Mouse (Mus musculus) embryonic facial prominence, embryonic 11.5 days (tissue): ENCODE measurements around the gene Myh9. TPM values are rescaled to one million over a fixed set of nuclear protein-coding genes. Genes with fewer than 3 reads are reported as not detected.

ENCODE experiments used
- ATAC-seq: fragments of 200-750 bp; cut with Nextera tagmentation; replicated peaks from 2 replicates; pipeline ENCODE4 v1.8.0; 2017; ENCODE audit warnings: low read depth; ENCODE audit not compliant: insufficient number of reproducible peaks, low FRiP score, low TSS enrichment
- DNase-seq: peaks from one replicate; pipeline ENCODE4 v3.0.0-alpha.2; 2015; ENCODE audit warnings: low spot score
- H3K27ac ChIP-seq: fragments of 300-500 bp; sonication (generic); replicated peaks from 2 replicates; pipeline ENCODE4 v1.5.1; 2014; ENCODE audit warnings: mild to moderate bottlenecking, low read depth, low read length, control low read depth
- H3K27me3 ChIP-seq: fragments of 300-500 bp; sonication (generic); 2 replicates; pipeline ENCODE4 v1.6.1; 2014; ENCODE audit warnings: mild to moderate bottlenecking, low read length, moderate library complexity, mixed read lengths; ENCODE audit not compliant: control insufficient read depth, insufficient read depth
- H3K36me3 ChIP-seq: fragments of 300-500 bp; sonication (generic); replicated peaks from 2 replicates; pipeline ENCODE4 v1.6.1; 2014; ENCODE audit warnings: low read depth, mild to moderate bottlenecking, low read length, moderate library complexity, mixed read lengths; ENCODE audit not compliant: control insufficient read depth, insufficient read depth
- H3K4me1 ChIP-seq: fragments of 300-500 bp; sonication (generic); 2 replicates; pipeline ENCODE4 v1.6.1; 2014; ENCODE audit warnings: low read length, mixed read lengths; ENCODE audit not compliant: control insufficient read depth, insufficient read depth
- H3K4me2 ChIP-seq: fragments of 300-500 bp; sonication (generic); 2 replicates; pipeline ENCODE4 v1.6.1; 2014; ENCODE audit warnings: low read depth, mild to moderate bottlenecking, control low read depth, low read length, moderate library complexity
- H3K4me3 ChIP-seq: fragments of 300-500 bp; sonication (generic); 2 replicates; pipeline ENCODE4 v1.5.1; 2014; ENCODE audit warnings: low read depth, low read length, control low read depth
- H3K9ac ChIP-seq: fragments of 300-500 bp; sonication (generic); replicated peaks from 2 replicates; pipeline ENCODE4 v1.6.1; 2014; ENCODE audit warnings: mild to moderate bottlenecking, control low read depth, low read length
- H3K9me3 ChIP-seq: fragments of 300-500 bp; sonication (generic); replicated peaks from 2 replicates; pipeline ENCODE4 v1.6.1; 2016; ENCODE audit warnings: mild to moderate bottlenecking, low read length, inconsistent platforms, mixed read lengths; ENCODE audit not compliant: control insufficient read depth
- WGBS: fragments of 180-500 bp; shearing (Covaris S2); extraction: QIAGEN DNeasy Blood & Tissue Kit; methylation state at CpG from one replicate; pipeline ENCODE4 v1.1.7; 2014; 5-methylcytosine and 5-hydroxymethylcytosine counted together
- polyA plus RNA-seq: library from polyadenylated mRNA; unstranded; fragments of >200 nt; fragmentation: Nextera tagmentation; extraction: Ambion mirVana; gene quantifications from 2 replicates; pipeline ENCODE4 v1.2.1, GENCODE M21; 2014

Myh9 gene
- polyA plus RNA-seq, 1 experiment from 2014 or later = 23.4 TPM

DNA sequence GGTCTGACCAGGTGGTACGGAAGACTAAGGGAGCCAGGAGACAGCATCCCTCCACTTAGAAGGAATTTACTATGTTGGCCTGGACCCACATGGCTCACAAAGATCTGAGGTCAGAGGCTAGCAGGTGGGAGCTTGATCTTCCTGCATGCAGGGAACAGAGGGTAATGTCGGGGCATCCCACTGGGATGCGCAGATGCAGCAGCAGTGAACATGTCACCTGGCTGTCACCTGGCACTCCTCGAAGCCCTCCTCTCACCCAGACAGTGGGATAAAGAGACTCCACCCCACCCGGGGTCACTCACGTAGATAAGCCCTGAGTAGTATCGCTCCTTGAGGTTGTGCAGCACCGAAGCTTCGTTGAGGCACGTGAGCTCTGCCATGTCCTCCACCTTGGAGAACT is 29.4 kb downstream of the Myh9 start:
- Histone ChIP-seq H3K36me3 (no peaks in the 10 kb centered on the region), H3K9ac (no peak overlapping the region), H3K27ac (no peak overlapping the region), H3K9me3 (no peaks in the 10 kb centered on the region), H3K4me3 (no peak overlapping the region), H3K27me3 (no peaks in the 10 kb centered on the region), H3K4me2 (no peak overlapping the region), H3K4me1 (no peaks in the 10 kb centered on the region; the same call in 1 of the 2 replicates)
- ATAC-seq (no peak), DNase-seq (no peak)
- 92% methylated on average over 10 of the region's 10 CpGs for WGBS

DNA sequence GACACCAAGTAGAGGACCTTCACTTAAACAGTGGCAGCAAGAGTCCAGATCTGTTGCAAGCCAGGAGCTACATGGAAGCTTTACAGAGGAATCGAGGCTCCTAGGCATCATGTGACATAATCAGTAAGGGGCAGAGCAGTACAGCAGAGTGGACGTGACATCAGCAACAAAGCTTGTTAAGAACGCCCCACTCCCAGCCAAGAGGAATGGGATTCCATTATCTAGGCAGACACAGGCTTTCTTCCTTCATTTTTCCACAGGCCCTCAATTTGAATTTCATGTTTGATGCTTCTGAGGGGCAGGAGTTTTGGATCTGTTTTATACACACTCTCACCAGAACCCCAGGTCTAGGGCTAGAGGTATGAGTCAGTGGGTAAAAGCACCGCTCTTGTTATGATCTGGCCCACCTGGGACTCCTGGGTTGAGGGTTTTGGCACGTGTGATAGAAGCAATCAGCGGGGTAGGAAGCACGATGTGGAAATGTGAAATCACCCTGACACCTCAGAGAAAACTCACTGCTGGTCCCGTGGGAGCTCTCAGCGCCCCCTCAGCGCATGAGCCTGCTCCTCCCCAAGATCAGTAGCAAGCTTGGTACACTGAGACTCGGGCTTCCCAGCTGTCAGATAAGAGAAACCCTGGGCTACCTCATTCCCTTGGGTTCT is 30.7 kb downstream of the Myh9 start:
- 80% methylated on average over 11 of the region's 11 CpGs for WGBS

DNA sequence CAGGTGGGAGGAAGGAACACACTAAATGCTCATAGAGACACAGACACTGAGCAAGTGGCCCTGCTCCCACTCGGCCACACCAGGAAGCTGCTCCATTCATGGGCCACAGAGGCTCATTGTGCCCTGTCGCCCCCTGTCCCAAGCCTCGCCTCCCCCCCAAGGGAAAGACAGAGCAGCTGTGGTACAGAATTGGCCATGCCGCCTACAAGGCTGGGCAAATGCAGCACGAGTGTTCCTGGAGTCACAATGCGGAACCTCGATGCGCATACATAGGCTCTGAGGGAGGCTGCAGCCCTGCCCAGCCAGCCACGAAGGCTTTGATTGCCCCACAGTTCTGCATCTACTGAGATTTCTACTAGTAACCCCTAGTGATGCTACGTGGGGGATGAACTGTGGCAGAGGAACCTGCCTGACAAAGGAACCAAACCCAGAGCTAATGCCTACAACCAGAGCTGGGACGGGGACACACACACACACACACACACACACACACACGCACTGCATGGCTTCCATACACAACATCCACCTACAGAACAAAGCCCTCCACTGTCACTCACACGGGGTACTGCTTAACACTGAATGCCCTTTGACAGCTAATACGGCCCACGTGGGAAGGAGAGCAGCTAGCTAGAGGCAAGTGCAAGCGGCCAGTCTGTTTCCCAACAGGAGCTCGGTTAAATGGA is 31.4 kb downstream of the Myh9 start:
- 57% methylated on average over 17 of the region's 17 CpGs for WGBS
- DNase-seq (no peak), ATAC-seq (no peak)
- Histone ChIP-seq H3K4me1 (no peaks in the 10 kb centered on the region; the same call in 1 of the 2 replicates), H3K4me2 (no peak overlapping the region), H3K27ac (no peak overlapping the region), H3K9me3 (no peaks in the 10 kb centered on the region), H3K27me3 (no peaks in the 10 kb centered on the region), H3K9ac (no peak overlapping the region), H3K36me3 (no peaks in the 10 kb centered on the region), H3K4me3 (no peak overlapping the region)

More for the DNA sequence above, 30.7 kb downstream of the Myh9 start:
- no peak for ATAC-seq
- no peaks in the 10 kb centered on the region for H3K9me3 ChIP-seq
- H3K27ac ChIP-seq = no peak overlapping the region
- H3K4me1 ChIP-seq = no peaks in the 10 kb centered on the region; the same call in 1 of the 2 replicates
- no peaks in the 10 kb centered on the region for H3K36me3 ChIP-seq
- H3K27me3 ChIP-seq = no peaks in the 10 kb centered on the region
- H3K4me2 ChIP-seq = no peak overlapping the region
- H3K9ac ChIP-seq = no peak overlapping the region
- no peak overlapping the region for H3K4me3 ChIP-seq
- DNase-seq = no peak

DNA sequence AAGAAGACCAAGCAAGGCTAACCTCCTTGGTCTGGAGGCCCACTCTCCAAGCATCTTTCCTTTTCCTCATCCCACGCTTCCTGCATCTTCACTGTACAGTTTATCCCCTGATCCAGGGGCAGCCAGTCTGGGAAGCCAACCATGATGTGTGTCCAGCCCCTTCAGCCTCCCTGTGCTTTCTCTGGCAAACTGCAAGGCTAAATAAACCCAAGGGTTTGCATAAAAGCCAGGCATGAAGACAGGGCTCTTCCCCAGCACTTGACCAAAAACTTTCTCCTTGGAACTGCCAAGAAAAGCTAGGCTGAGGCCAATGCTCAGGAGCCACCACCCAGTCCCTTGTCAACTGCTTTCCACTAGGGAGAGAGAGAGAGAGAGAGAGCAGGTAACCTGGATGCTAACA is 32.5 kb downstream of the Myh9 start:
- Histone ChIP-seq H3K4me1 (no peaks in the 10 kb centered on the region; the same call in 1 of the 2 replicates), H3K4me2 (no peak overlapping the region), H3K36me3 (no peaks in the 10 kb centered on the region), H3K27ac (no peak overlapping the region), H3K4me3 (no peak overlapping the region), H3K9me3 (no peaks in the 10 kb centered on the region), H3K27me3 (no peaks in the 10 kb centered on the region), H3K9ac (no peak overlapping the region)
- DNase-seq (no peak), ATAC-seq (no peak)
- WGBS = 85% methylated on average over 1 of the region's 1 CpGs

DNA sequence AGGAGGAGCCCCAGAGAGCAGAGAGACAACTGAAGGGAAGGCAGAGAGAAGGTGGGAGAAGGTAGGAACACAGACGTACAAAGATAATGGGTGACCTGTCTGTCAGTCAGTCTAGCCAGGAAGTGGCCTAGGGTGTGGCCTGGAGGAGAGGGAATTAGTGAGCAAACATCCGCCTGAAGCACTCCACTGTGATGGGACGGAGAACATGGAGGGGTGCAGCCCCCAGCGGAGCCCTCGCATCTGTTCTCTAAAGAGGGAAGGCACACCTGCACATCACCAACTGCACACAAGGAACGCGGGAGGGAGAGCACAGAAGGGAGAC is 34.8 kb downstream of the Myh9 start:
- ATAC-seq (no peak), DNase-seq (no peak)
- Histone ChIP-seq H3K4me2 (no peak overlapping the region), H3K9me3 (no peaks in the 10 kb centered on the region), H3K27ac (no peak overlapping the region), H3K4me3 (no peak overlapping the region), H3K9ac (no peak overlapping the region), H3K36me3 (no peaks in the 10 kb centered on the region; the same call in 1 of the 2 replicates), H3K27me3 (no peaks in the 10 kb centered on the region), H3K4me1 (no peaks in the 10 kb centered on the region)
- WGBS = 77% methylated on average over 7 of the region's 7 CpGs

DNA sequence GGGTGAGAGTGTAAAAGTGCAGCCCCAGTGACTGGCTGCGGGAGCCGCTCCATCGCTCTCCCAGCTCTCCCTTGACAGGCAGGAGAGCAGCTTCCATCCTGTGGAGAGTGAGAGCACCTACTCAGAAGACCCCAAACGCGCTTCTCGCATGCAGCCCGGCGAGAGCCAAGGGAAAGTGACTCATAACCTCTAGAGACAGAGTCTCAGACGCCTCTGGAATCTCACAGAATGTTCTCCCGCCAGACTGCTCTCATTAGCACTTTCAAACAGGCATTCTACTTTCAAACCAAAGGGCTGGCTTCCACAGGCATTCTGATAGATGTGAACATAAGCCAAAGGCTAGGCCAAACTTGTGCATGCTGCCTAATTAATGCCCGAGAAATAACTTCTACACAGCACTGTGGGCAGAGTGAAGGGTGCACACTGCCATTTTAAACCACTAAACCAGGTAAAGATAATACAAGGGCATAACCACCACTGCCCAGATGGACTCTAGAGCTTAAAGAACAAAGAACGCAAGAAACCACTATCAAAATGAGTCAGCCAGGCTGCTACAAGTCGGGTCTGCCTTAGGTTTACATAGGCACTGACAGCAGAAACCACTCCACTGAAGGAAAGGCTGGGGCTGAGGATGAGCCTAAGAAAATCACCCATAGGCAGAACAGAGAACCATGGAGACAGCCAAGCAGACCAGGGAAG is 35.3 kb downstream of the Myh9 start:
- DNase-seq = no peak
- 87% methylated on average over 13 of the region's 13 CpGs for WGBS
- Histone ChIP-seq H3K4me2 (no peak overlapping the region), H3K36me3 (no peaks in the 10 kb centered on the region; the same call in 1 of the 2 replicates), H3K9me3 (no peaks in the 10 kb centered on the region), H3K27me3 (no peaks in the 10 kb centered on the region), H3K4me1 (no peaks in the 10 kb centered on the region), H3K4me3 (no peak overlapping the region), H3K27ac (no peak overlapping the region), H3K9ac (no peak overlapping the region)
- no peak for ATAC-seq

DNA sequence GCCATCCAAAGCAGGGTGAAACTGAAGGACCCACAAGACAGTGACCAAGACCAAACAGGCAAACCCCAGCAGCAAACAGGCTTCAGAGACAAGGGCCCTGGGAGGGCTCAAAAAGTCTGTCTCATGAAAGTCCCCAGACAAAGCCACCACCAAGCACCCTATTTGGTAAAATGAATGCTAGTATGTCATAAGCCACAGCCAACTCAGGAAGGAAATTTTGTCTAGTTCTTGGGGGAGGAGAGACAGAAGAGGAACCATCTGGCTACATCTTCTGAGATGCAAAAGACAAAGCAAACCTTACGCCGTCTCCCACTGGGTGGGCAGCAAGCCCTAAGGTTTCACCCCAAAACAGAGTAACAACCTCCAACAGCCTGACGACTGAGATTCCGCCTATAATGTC is 36.3 kb downstream of the Myh9 start:
- Histone ChIP-seq H3K27ac (no peak overlapping the region), H3K4me1 (no peaks in the 10 kb centered on the region), H3K9me3 (no peaks in the 10 kb centered on the region), H3K27me3 (no peaks in the 10 kb centered on the region), H3K4me3 (no peak overlapping the region), H3K36me3 (no peaks in the 10 kb centered on the region; the same call in 1 of the 2 replicates), H3K9ac (no peak overlapping the region), H3K4me2 (no peak overlapping the region)
- 82% methylated on average over 4 of the region's 4 CpGs for WGBS
- DNase-seq (no peak), ATAC-seq (no peak)

DNA sequence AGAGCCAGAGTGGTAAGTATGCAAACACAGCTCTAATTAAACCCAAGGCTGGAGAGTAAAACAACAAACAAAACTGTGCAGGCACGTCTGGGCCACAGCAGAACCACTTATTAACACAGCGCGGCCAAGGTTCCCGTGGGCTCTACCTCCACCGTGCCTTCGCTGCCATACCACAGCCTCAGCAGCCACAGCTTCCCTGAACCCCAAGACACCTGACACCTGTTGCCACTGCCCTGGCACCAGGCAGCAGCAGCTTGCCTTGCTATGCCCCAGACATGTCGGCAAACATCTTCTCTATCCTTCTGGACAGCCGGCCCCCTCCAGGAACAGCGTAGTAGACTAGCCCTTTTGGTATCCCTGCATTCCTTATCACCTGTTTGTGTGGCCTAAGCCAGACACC is 37.0 kb downstream of the Myh9 start:
- Histone ChIP-seq H3K9me3 (no peaks in the 10 kb centered on the region), H3K36me3 (no peaks in the 10 kb centered on the region; the same call in 1 of the 2 replicates), H3K4me3 (no peak overlapping the region), H3K9ac (no peak overlapping the region), H3K4me2 (no peak overlapping the region), H3K27me3 (no peaks in the 10 kb centered on the region), H3K27ac (no peak overlapping the region), H3K4me1 (peaks cover 2% of the 10 kb centered on the region; the same call in 1 of the 2 replicates)
- ATAC-seq (no peak), DNase-seq (no peak)
- WGBS = 72% methylated on average over 9 of the region's 9 CpGs
